Mouse (Mus musculus) bone marrow, adult 2 months (tissue): Measurements from ENCODE around the gene Mrln.

Experiments
- CTCF ChIP-seq: fragments of 200-500 bp; IDR thresholded peaks from 2 replicates; pipeline ENCODE4 v1.5.1; 2011; ENCODE audit warnings: low read length, control low read depth; ENCODE audit not compliant: control insufficient read depth, insufficient read depth
- POLR2A ChIP-seq: fragments of 200-500 bp; IDR thresholded peaks from 2 replicates; pipeline ENCODE4 v1.6.1; 2011; ENCODE audit warnings: low read depth, mild to moderate bottlenecking, control low read depth, low read length, borderline replicate concordance; ENCODE audit not compliant: control insufficient read depth

GRCm38 (mm10) chr10:70156431-70157165 is 47.9 kb upstream of the Mrln start:
- TF ChIP-seq CTCF = peak; percentile 63
- TF ChIP-seq POLR2A = no peak
